Mouse (Mus musculus): ENCODE measurements around the gene Pde6g.

DNA sequence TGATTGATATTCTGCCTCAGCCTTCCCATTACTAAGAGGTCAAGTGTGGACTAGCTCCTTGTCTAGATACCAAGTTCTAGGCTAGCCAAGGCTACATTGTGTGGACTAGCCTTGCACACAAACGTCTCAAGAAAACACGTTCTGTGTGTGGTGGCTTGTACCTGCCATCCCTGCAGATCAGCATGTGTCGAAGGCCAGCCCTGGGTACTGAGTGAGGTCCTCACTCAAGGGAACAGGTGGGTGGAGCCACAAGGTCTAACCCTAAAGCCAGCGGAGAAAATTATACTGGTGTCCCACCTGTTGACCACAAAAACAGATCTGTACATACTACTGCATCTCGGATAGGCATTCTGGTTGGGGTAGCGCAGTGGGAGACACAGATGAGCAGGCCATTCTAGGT lies 46.6 kb upstream of the Pde6g start:
- TF ChIP-seq ZC3H11A (IDR thresholded peaks at IDR 0.05; ENCODE audit: borderline replicate concordance, low read depth, low read length) (no peak), MAFK (IDR thresholded peaks at IDR 0.05; ENCODE audit: insufficient read depth, low read depth, low read length) (no peak)
